Mouse (Mus musculus) kidney, postnatal 0 days (tissue): ENCODE measurements around the gene Abl2. TPM values are rescaled to one million over a fixed set of nuclear protein-coding genes. Genes with fewer than 3 reads are reported as not detected.
A peak's percentile ranks its signal among the peaks of the same experiment; 100 is the strongest.

Source experiments
- ATAC-seq: fragments of 200-750 bp; cut with Nextera tagmentation; replicated peaks from 2 replicates; pipeline ENCODE4 v1.8.0; 2017; ENCODE audit warnings: low read depth, moderate number of reproducible peaks, moderate TSS enrichment, moderate library complexity; ENCODE audit not compliant: low FRiP score
- DNase-seq: peaks from one replicate; pipeline ENCODE4 v3.0.0-alpha.2; 2016; ENCODE audit warnings: low spot score
- H3K27ac ChIP-seq: fragments of 300-500 bp; sonication (generic); 2 replicates; pipeline ENCODE4 v1.5.1; 2014; ENCODE audit warnings: mild to moderate bottlenecking
- H3K27me3 ChIP-seq: fragments of 300-500 bp; sonication (generic); 2 replicates; pipeline ENCODE4 v1.6.1; 2014; ENCODE audit warnings: low read length, mixed read lengths; ENCODE audit not compliant: insufficient read depth
- H3K36me3 ChIP-seq: fragments of 300-500 bp; sonication (generic); 2 replicates; pipeline ENCODE4 v1.6.1; 2014; ENCODE audit warnings: low read length, mixed read lengths; ENCODE audit not compliant: insufficient read depth
- H3K4me1 ChIP-seq: fragments of 300-500 bp; sonication (generic); replicated peaks from 2 replicates; pipeline ENCODE4 v1.6.1; 2014; ENCODE audit warnings: antibody characterized with exemption, low read length, mixed read lengths; ENCODE audit not compliant: insufficient read depth
- H3K4me2 ChIP-seq: fragments of 300-500 bp; sonication (generic); 2 replicates; pipeline ENCODE4 v1.6.1; 2014; ENCODE audit warnings: mild to moderate bottlenecking, low read length, moderate library complexity, mixed read lengths
- H3K4me3 ChIP-seq: fragments of 300-500 bp; sonication (generic); replicated peaks from 2 replicates; pipeline ENCODE4 v1.5.1; 2014; ENCODE audit warnings: low read depth, low read length
- H3K9ac ChIP-seq: fragments of 300-500 bp; sonication (generic); 2 replicates; pipeline ENCODE4 v1.6.1; 2014; ENCODE audit warnings: low read depth, low read length
- H3K9me3 ChIP-seq: fragments of 300-500 bp; sonication (generic); replicated peaks from 2 replicates; pipeline ENCODE4 v1.6.1; 2016; ENCODE audit warnings: low read length, inconsistent platforms, mixed read lengths
- CTCF ChIP-seq: IDR thresholded peaks from 2 replicates; pipeline ENCODE4 v1.5.1; 2016; ENCODE audit warnings: antibody characterized with exemption, low read depth, mild to moderate bottlenecking, moderate library complexity
- WGBS: fragments of 180-500 bp; shearing (Covaris S2); extraction: QIAGEN DNeasy Blood & Tissue Kit; methylation state at CpG from one replicate; pipeline ENCODE4 v1.1.7; 2014; 5-methylcytosine and 5-hydroxymethylcytosine counted together
- polyA plus RNA-seq: library from polyadenylated mRNA; unstranded; fragments of >200 nt; fragmentation: Nextera tagmentation; extraction: Ambion mirVana; gene quantifications from 2 replicates; pipeline ENCODE4 v1.2.1, GENCODE M21; 2015

Gene Abl2
- polyA plus RNA-seq, 1 experiment from 2014 or later: 2.4 TPM

- WGBS: 90% methylated on average over 3 of the region's 3 CpGs
- DNase-seq (no peak), ATAC-seq (no peak)
- TF ChIP-seq CTCF: no peak
- no peaks in the 10 kb centered on the region for H3K27me3 ChIP-seq
- no peaks in the 10 kb centered on the region for H3K9me3 ChIP-seq
- no peak overlapping the region for H3K27ac ChIP-seq
- H3K9ac ChIP-seq: no peak overlapping the region
- no peak overlapping the region for H3K4me2 ChIP-seq
- H3K4me1 ChIP-seq: no peaks in the 10 kb centered on the region
- no peaks in the 10 kb centered on the region for H3K36me3 ChIP-seq
- H3K4me3 ChIP-seq: no peak overlapping the region
Observed at GRCm38 (mm10) chr1:156602545-156602944, 44.0 kb downstream of the Abl2 start.

- Histone ChIP-seq H3K9ac (no peak overlapping the region), H3K27ac (no peak overlapping the region), H3K36me3 (no peaks in the 10 kb centered on the region), H3K4me2 (no peak overlapping the region), H3K4me1 (no peaks in the 10 kb centered on the region), H3K9me3 (no peaks in the 10 kb centered on the region), H3K27me3 (no peaks in the 10 kb centered on the region), H3K4me3 (no peak overlapping the region)
- no peak for ATAC-seq
- TF ChIP-seq CTCF: no peak
- no peak for DNase-seq
- WGBS: 68% methylated on average over 12 of the region's 12 CpGs
Observed at GRCm38 (mm10) chr1:156605094-156605866, 46.7 kb downstream of the Abl2 start.

DNA sequence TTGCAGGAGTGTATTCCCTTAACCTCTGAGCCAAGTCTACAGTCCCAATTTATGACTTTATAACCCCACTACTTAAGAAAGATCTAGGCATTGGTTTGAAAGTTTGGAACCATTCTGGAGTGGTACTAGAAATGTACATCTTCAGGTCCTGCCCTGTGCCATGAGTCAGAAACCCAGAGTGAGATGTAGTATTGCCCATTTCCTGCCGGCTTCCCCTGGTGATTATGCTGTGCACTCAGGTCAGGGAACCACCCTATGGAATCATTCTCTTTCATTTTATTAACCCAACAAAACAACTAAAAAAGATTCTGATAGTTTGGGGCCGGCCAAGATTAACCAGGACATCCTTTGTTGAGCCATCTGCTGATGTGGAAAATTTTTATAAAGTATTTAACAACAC is 47.4 kb downstream of the Abl2 start:
- no peaks in the 10 kb centered on the region for H3K4me1 ChIP-seq
- H3K9ac ChIP-seq: no peak overlapping the region
- H3K4me3 ChIP-seq: no peak overlapping the region
- no peaks in the 10 kb centered on the region for H3K9me3 ChIP-seq
- H3K36me3 ChIP-seq: no peaks in the 10 kb centered on the region
- DNase-seq: no peak
- H3K27me3 ChIP-seq: no peaks in the 10 kb centered on the region
- H3K27ac ChIP-seq: no peak overlapping the region
- 62% methylated on average over 2 of the region's 2 CpGs for WGBS
- H3K4me2 ChIP-seq: no peak overlapping the region
- no peak for ATAC-seq
- no peak for TF ChIP-seq CTCF

- no peak for TF ChIP-seq CTCF
- no peaks in the 10 kb centered on the region for H3K36me3 ChIP-seq
- DNase-seq (no peak), ATAC-seq (no peak)
- H3K27me3 ChIP-seq: no peaks in the 10 kb centered on the region
- H3K4me3 ChIP-seq: no peak overlapping the region
- no peak overlapping the region for H3K9ac ChIP-seq
- H3K9me3 ChIP-seq: no peaks in the 10 kb centered on the region
- H3K27ac ChIP-seq: no peak overlapping the region
- no peaks in the 10 kb centered on the region; the same call in 1 of the 2 replicates for H3K4me1 ChIP-seq
- no peak overlapping the region for H3K4me2 ChIP-seq
- WGBS: 97% methylated on average over 2 of the region's 2 CpGs
Observed at GRCm38 (mm10) chr1:156608496-156608895, 49.9 kb downstream of the Abl2 start.

GRCm38 (mm10) chr1:156610257-156610656 is 51.7 kb downstream of the Abl2 start:
- no peak for TF ChIP-seq CTCF
- WGBS: 91% methylated on average over 1 of the region's 1 CpGs

DNA sequence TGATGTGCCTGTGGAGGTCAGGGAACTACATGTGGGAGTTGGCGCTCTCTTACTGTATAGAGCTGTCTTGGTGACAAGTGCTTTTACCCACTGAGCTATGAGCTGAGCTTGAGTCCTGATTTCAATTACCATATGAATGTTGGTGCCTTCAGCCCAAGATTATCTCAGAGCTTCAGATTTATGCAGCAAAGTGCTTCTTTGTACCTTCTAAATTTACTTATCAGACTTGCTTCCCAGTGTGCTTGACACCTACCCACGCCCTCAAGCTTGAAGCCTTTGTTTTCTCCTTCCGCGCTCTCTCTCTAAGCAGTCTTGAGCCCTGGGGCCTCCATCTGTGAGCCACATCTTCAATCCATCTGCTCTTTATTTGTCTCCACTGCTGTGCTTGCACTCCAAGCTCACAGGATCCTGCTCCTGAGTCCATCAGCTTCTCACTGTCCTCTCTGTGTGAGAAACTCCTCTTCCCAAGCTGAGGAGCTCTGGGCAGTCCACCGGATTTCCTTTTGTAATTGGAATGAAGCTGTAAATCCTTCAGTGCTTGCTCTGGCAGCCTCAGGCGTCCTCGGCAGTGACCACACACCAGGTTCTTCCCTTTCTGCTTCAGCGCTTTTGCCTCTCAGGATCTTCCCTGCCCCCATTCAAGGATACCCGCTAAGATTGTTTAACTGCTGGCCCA is 55.4 kb downstream of the Abl2 start:
- no peaks in the 10 kb centered on the region for H3K27me3 ChIP-seq
- 16% methylated on average over 9 of the region's 9 CpGs for WGBS
- no peak overlapping the region for H3K4me3 ChIP-seq
- peak; percentile 90 for DNase-seq
- peak overlapping the region; percentile 38 for H3K4me2 ChIP-seq
- H3K27ac ChIP-seq: peak overlapping the region; percentile 81
- no peaks in the 10 kb centered on the region for H3K9me3 ChIP-seq
- no peaks in the 10 kb centered on the region for H3K36me3 ChIP-seq
- H3K9ac ChIP-seq: no peak overlapping the region
- ATAC-seq: peak; percentile 46; the same call in 1 of the 2 replicates
- TF ChIP-seq CTCF: no peak
- peaks cover 12% of the 10 kb centered on the region for H3K4me1 ChIP-seq

More at GRCm38 (mm10) chr1:156610257-156610656, 51.7 kb downstream of the Abl2 start:
- DNase-seq (no peak), ATAC-seq (no peak)
- Histone ChIP-seq H3K4me1 (peaks cover 7% of the 10 kb centered on the region), H3K4me2 (no peak overlapping the region), H3K27me3 (no peaks in the 10 kb centered on the region), H3K9ac (no peak overlapping the region), H3K4me3 (no peak overlapping the region), H3K9me3 (no peaks in the 10 kb centered on the region), H3K36me3 (no peaks in the 10 kb centered on the region), H3K27ac (no peak overlapping the region)
